Mouse (Mus musculus): ENCODE measurements at regions not wholly inside any gene's neighbourhood (a gene's known extent, or its start where the extent isn't known, plus 50 kb on each side); places are given as distances from the start of the nearest gene placed in this dataset.
"Not testable (repeated sequence)": the region's sequence is repeated elsewhere in the genome, so short reads cannot be mapped to it uniquely, and the experiment has no call there.

DNA sequence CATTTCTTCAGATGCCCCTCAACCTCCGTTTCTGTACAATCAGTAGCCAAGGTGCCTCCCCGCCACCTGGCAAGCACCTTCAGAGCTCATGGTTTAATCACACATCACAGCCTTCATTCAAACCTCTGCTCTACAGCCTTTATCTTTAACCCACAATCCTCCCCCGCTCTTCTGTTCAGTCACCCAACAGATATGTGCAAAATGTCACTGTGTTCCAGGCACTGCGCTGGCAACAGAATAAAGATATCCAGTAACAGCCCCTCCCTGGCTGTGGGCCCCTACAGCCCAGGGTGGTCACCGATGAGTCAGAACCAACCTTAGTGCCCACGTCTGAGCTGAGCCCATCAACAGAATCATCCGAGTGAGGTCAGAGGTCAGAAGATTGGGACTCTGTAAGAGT is 54.3 kb upstream of the Ddr1 start:
- DNase-seq, result no peak
- intact Hi-C loops (cut with DNase I), result no loop called here

DNA sequence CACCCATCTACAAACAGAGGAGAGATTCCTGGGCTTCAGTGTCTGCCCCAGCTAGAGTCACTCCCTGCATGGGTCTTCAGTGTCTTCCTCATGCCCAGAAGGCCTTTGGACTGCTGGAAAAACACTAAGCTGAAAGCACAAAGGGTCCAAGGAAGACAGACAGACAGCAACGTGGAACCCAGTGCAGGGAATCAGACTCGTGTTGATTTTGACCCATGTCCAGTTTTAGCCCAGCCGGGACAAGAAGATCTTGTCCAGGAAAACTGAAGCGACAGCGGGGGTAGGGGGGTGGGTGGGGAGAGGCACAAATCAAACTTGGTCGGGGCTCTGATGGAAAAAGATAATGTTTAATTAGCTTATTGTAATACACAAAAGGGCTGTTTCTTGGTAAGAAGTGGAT is 55.3 kb upstream of the Ddr1 start:
- DNase-seq, result no peak
- intact Hi-C loops (cut with DNase I), result no loop called here

DNA sequence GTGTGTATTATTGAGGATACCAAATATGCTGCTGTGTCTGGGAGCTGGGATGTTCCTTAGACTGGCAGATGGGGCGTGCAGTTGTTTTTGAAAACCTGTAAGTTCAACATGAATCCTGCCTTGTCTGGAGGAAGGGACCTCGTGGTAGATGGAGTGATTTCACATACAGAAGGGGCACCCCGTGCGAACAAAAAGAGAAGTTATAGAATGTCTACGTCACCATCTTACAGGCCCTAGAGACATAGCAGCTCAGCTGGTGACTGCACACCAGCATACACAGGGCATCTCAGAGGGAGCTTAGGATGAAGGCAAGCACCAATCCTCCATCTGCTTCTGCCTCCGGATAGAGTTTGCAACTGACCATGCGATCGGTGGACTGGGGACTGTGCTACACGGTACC is 58.2 kb upstream of the Ddr1 start:
- intact Hi-C loops (cut with DNase I), result no loop called here
- DNase-seq, result no peak

- no peak for DNase-seq
- intact Hi-C loops (cut with DNase I), result no loop called here
These were observed 58.4 kb upstream of the Ier3 start for GRCm38 (mm10) chr17:35763101-35763500.

GRCm38 (mm10) chr17:35763866-35764265 is 57.6 kb upstream of the Ier3 start:
- intact Hi-C loops (cut with DNase I), result no loop called here
- peak; percentile 36 to 70 for DNase-seq

- no peak for DNase-seq
- intact Hi-C loops (cut with DNase I), result no loop called here
These were observed 55.1 kb upstream of the Ier3 start for GRCm38 (mm10) chr17:35766406-35766805.

- DNase-seq, result no peak
- intact Hi-C loops (cut with DNase I), result no loop called here
These were observed 52.1 kb upstream of the Ier3 start for GRCm38 (mm10) chr17:35769175-35769960.

GRCm38 (mm10) chr17:35769961-35770276 is 51.6 kb upstream of the Ier3 start:
- DNase-seq; intact Hi-C loops (cut with DNase I): not testable (repeated sequence)

GRCm38 (mm10) chr17:35770599-35770998 is 50.9 kb upstream of the Ier3 start:
- DNase-seq, result no peak
- intact Hi-C loops (cut with DNase I), result no loop called here

DNA sequence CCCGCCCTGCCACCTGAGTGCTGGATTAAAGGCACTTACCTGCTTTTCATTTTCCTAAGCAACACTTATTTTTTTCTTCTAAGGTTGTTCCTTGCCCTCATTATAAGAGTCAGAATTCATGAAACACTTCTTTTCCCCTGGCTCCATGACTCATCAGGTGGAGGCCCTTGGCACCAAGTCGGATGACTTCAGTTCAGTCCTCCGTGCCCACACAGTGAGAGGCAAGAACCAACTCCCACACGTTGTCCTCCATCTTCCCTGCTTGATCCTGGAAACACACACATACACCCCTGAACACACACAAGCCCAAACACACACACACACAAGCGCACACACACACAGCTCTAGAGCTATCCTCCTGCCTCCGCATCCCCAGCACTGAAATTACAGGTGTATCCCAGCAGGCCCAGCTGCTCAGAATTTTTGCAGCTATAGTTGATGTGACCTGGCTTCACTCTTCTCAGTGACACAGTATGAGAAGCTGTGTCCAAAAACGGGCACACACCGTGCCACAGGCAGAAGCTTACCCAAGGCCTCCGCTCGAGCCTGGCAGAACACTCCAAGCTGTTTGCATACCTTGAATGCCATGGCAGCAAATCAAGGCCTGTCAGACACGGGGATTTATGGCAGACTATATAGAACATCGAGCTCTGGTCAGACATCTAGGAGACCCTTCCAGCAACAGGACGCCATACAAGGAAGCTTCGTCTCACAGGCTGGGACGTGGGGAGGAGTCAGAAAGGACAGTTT is 49.7 kb upstream of the Ier3 start:
- DNase-seq, result peak; percentile 31 to 34

More for the DNA sequence above, 49.7 kb upstream of the Ier3 start:
- intact Hi-C loops (cut with DNase I), result no loop called here
